Mouse (Mus musculus): ENCODE measurements at regions not wholly inside any gene's neighbourhood (a gene's known extent, or its start where the extent isn't known, plus 50 kb on each side); places are given as distances from the start of the nearest gene placed in this dataset.
A peak's percentile ranks its signal among the peaks of the same experiment; 100 is the strongest.

- no peaks in the 10 kb centered on the region for H3K27me3 ChIP-seq (replicated peaks; ENCODE audit: control insufficient read depth, insufficient read depth, low read length)
- no peak overlapping the region for H3K9ac ChIP-seq (ENCODE audit: low read depth, low read length)
- ATAC-seq = no peak
- H3K4me1 ChIP-seq (ENCODE audit: control insufficient read depth, insufficient read depth, low read length) = no peaks in the 10 kb centered on the region
- H3K36me3 ChIP-seq (ENCODE audit: control insufficient read depth, insufficient read depth, low read length) = no peaks in the 10 kb centered on the region
- no peaks in the 10 kb centered on the region for H3K9me3 ChIP-seq (ENCODE audit: control insufficient read depth, low read length)
- H3K27ac ChIP-seq (ENCODE audit: low read length) = no peak overlapping the region
- WGBS = 74% methylated on average over 3 of the region's 3 CpGs
- no peak overlapping the region for H3K4me2 ChIP-seq (ENCODE audit: low read depth, low read length)
- H3K4me3 ChIP-seq (ENCODE audit: low read length) = no peak overlapping the region
Measured at GRCm38 (mm10) chr16:5629996-5630395, 255.2 kb upstream of the Rbfox1 start.

GRCm38 (mm10) chr16:5627910-5628309 is 257.2 kb upstream of the Rbfox1 start:
- H3K27ac ChIP-seq (ENCODE audit: low read length) = no peak overlapping the region
- no peaks in the 10 kb centered on the region for H3K27me3 ChIP-seq (replicated peaks; ENCODE audit: control insufficient read depth, insufficient read depth, low read length)
- no peaks in the 10 kb centered on the region for H3K36me3 ChIP-seq (ENCODE audit: control insufficient read depth, insufficient read depth, low read length)
- ATAC-seq = no peak
- H3K4me1 ChIP-seq (ENCODE audit: control insufficient read depth, insufficient read depth, low read length) = no peaks in the 10 kb centered on the region
- H3K4me3 ChIP-seq (ENCODE audit: low read length) = no peak overlapping the region
- 56% methylated on average over 4 of the region's 4 CpGs for WGBS
- H3K9me3 ChIP-seq (ENCODE audit: control insufficient read depth, low read length) = no peaks in the 10 kb centered on the region
- no peak overlapping the region for H3K9ac ChIP-seq (ENCODE audit: low read depth, low read length)
- H3K4me2 ChIP-seq (ENCODE audit: low read depth, low read length) = no peak overlapping the region

DNA sequence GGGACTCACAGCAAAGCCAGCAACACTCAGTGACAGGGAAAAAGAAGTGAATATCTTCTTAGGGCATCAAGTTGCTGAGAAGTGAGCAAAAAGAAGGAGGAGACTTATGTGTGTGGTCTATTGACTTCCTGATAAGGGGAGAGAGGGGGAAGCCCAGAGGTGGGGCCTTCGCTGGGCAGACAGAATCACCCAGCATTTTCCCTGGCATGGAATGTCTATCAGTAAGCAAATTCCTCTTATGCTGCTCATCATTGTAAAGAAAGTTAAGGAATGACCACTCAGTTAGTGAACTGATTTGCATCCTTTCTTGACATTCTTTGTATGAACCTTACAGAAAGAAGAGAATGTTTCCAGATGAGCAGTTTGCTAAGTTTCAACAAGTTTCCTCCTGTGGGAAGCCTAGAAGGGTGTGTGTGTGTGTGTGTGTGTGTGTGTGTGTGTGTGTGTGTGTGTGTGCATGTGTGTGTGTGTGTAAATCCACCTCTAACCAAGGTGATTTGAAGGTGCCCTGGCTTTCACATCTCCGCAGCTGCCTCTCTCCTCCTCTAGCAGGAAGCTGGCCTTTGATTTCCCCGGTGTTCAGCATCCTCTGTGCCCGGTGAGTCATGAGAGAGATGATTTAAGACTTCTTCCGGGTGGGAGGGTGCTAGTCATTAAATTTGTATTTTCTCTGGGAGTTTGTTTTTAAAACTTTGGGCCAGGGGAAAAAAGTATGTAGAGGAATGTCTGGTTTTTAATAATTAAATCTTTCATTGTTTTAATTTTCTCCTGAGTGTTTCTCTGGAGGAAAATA is 257.8 kb upstream of the Rbfox1 start:
- H3K27me3 ChIP-seq (replicated peaks; ENCODE audit: control insufficient read depth, insufficient read depth, low read length) = no peaks in the 10 kb centered on the region
- ATAC-seq = no peak
- no peaks in the 10 kb centered on the region for H3K9me3 ChIP-seq (ENCODE audit: control insufficient read depth, low read length)
- no peak overlapping the region for H3K9ac ChIP-seq (ENCODE audit: low read depth, low read length)
- no peaks in the 10 kb centered on the region for H3K36me3 ChIP-seq (ENCODE audit: control insufficient read depth, insufficient read depth, low read length)
- H3K4me1 ChIP-seq (ENCODE audit: control insufficient read depth, insufficient read depth, low read length) = no peaks in the 10 kb centered on the region
- H3K4me3 ChIP-seq (ENCODE audit: low read length) = no peak overlapping the region
- H3K27ac ChIP-seq (ENCODE audit: low read length) = no peak overlapping the region
- no peak overlapping the region for H3K4me2 ChIP-seq (ENCODE audit: low read depth, low read length)
- WGBS = 35% methylated on average over 5 of the region's 5 CpGs

DNA sequence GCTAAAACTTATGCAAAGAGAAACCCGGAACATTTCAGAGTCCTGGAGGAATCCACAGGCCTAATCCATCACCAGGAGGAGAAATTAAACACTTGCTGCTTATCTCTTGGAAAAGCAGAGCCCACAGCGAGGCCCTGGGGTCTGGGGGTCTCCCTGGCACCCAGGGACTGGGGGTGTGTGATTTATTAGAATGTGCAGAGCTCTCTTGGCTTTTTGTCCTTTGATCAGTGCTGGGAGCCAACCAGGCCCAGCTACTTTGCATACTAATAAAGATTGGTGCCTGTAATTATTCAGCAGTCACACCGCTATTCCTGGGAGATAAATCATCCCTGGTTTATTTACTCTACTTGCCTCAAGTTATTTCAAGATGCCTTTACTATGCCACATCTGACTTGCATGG is 260.0 kb upstream of the Rbfox1 start:
- H3K9ac ChIP-seq (ENCODE audit: low read depth, low read length) = no peak overlapping the region
- WGBS = 36% methylated on average over 3 of the region's 3 CpGs
- no peak overlapping the region for H3K4me2 ChIP-seq (ENCODE audit: low read depth, low read length)
- no peaks in the 10 kb centered on the region for H3K36me3 ChIP-seq (ENCODE audit: control insufficient read depth, insufficient read depth, low read length)
- no peaks in the 10 kb centered on the region for H3K27me3 ChIP-seq (replicated peaks; ENCODE audit: control insufficient read depth, insufficient read depth, low read length)
- H3K27ac ChIP-seq (ENCODE audit: low read length) = no peak overlapping the region
- no peaks in the 10 kb centered on the region for H3K4me1 ChIP-seq (ENCODE audit: control insufficient read depth, insufficient read depth, low read length)
- no peak for ATAC-seq
- H3K9me3 ChIP-seq (ENCODE audit: control insufficient read depth, low read length) = no peaks in the 10 kb centered on the region
- H3K4me3 ChIP-seq (ENCODE audit: low read length) = no peak overlapping the region

GRCm38 (mm10) chr16:5620566-5620965 is 264.6 kb upstream of the Rbfox1 start:
- H3K36me3 ChIP-seq (ENCODE audit: control insufficient read depth, insufficient read depth, low read length) = no peaks in the 10 kb centered on the region
- no peak for ATAC-seq
- no peaks in the 10 kb centered on the region for H3K9me3 ChIP-seq (ENCODE audit: control insufficient read depth, low read length)
- no peak overlapping the region for H3K27ac ChIP-seq (ENCODE audit: low read length)
- no peak overlapping the region for H3K9ac ChIP-seq (ENCODE audit: low read depth, low read length)
- no peak overlapping the region for H3K4me3 ChIP-seq (ENCODE audit: low read length)
- 92% methylated on average over 3 of the region's 3 CpGs for WGBS
- no peaks in the 10 kb centered on the region for H3K27me3 ChIP-seq (replicated peaks; ENCODE audit: control insufficient read depth, insufficient read depth, low read length)
- no peak overlapping the region for H3K4me2 ChIP-seq (ENCODE audit: low read depth, low read length)
- H3K4me1 ChIP-seq (ENCODE audit: control insufficient read depth, insufficient read depth, low read length) = no peaks in the 10 kb centered on the region

- Histone ChIP-seq H3K9me3 (ENCODE audit: control insufficient read depth, low read length) (no peaks in the 10 kb centered on the region), H3K27ac (ENCODE audit: low read length) (no peak overlapping the region), H3K4me2 (ENCODE audit: low read depth, low read length) (0 out of 2 replicates have a peak overlapping the region, but pooled peaks have one; percentile 1), H3K36me3 (ENCODE audit: control insufficient read depth, insufficient read depth, low read length) (no peaks in the 10 kb centered on the region), H3K4me1 (ENCODE audit: control insufficient read depth, insufficient read depth, low read length) (no peaks in the 10 kb centered on the region), H3K9ac (ENCODE audit: low read depth, low read length) (no peak overlapping the region), H3K4me3 (ENCODE audit: low read length) (no peak overlapping the region), H3K27me3 (replicated peaks; ENCODE audit: control insufficient read depth, insufficient read depth, low read length) (no peaks in the 10 kb centered on the region)
- no peak for ATAC-seq
- WGBS = 61% methylated on average over 5 of the region's 5 CpGs
Measured at GRCm38 (mm10) chr16:5616356-5616755, 268.8 kb upstream of the Rbfox1 start.

GRCm38 (mm10) chr16:5595359-5595758 is 289.8 kb upstream of the Rbfox1 start:
- no peaks in the 10 kb centered on the region for H3K27me3 ChIP-seq (replicated peaks; ENCODE audit: control insufficient read depth, insufficient read depth, low read length)
- H3K9ac ChIP-seq (ENCODE audit: low read depth, low read length) = no peak overlapping the region
- no peaks in the 10 kb centered on the region for H3K9me3 ChIP-seq (ENCODE audit: control insufficient read depth, low read length)
- 73% methylated on average over 6 of the region's 6 CpGs for WGBS
- no peak overlapping the region for H3K27ac ChIP-seq (ENCODE audit: low read length)
- no peaks in the 10 kb centered on the region for H3K4me1 ChIP-seq (ENCODE audit: control insufficient read depth, insufficient read depth, low read length)
- H3K36me3 ChIP-seq (ENCODE audit: control insufficient read depth, insufficient read depth, low read length) = no peaks in the 10 kb centered on the region
- no peak for ATAC-seq
- no peak overlapping the region for H3K4me3 ChIP-seq (ENCODE audit: low read length)
- H3K4me2 ChIP-seq (ENCODE audit: low read depth, low read length) = no peak overlapping the region

DNA sequence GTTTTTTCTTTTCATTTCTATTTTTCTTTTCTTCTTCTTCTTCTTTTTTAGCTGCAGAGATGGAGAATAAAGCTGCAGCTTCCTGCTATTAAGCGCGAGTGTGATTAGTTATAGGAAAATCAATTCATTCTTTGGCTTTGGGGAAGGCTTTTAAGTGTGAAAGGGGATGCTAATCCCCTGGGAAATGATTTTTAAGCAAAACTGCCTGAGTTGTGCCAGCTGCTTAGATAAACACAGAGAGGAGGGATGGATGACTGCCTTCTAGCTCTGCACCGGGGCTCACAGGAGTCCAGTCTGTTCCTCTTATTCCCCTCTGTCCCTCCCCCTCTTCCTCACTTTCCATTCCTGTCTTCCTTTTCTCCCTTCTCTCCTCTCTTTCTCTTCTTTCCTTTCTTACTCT is 306.8 kb upstream of the Rbfox1 start:
- no peaks in the 10 kb centered on the region for H3K36me3 ChIP-seq (ENCODE audit: control insufficient read depth, insufficient read depth, low read length)
- WGBS = 40% methylated on average over 3 of the region's 3 CpGs

GRCm38 (mm10) chr16:5572780-5573179 is 312.4 kb upstream of the Rbfox1 start:
- Histone ChIP-seq H3K9ac (ENCODE audit: low read depth, low read length) (no peak overlapping the region), H3K4me2 (ENCODE audit: low read depth, low read length) (no peak overlapping the region), H3K36me3 (ENCODE audit: control insufficient read depth, insufficient read depth, low read length) (no peaks in the 10 kb centered on the region), H3K4me3 (ENCODE audit: low read length) (no peak overlapping the region), H3K27me3 (replicated peaks; ENCODE audit: control insufficient read depth, insufficient read depth, low read length) (no peaks in the 10 kb centered on the region), H3K4me1 (ENCODE audit: control insufficient read depth, insufficient read depth, low read length) (peaks cover 6% of the 10 kb centered on the region; the same call in 1 of the 2 replicates), H3K27ac (ENCODE audit: low read length) (no peak overlapping the region), H3K9me3 (ENCODE audit: control insufficient read depth, low read length) (no peaks in the 10 kb centered on the region)
- no peak for ATAC-seq

More for the DNA sequence above, 306.8 kb upstream of the Rbfox1 start:
- H3K4me2 ChIP-seq (ENCODE audit: low read depth, low read length) = no peak overlapping the region
- no peaks in the 10 kb centered on the region for H3K4me1 ChIP-seq (ENCODE audit: control insufficient read depth, insufficient read depth, low read length)
- no peaks in the 10 kb centered on the region for H3K9me3 ChIP-seq (ENCODE audit: control insufficient read depth, low read length)
- ATAC-seq = no peak
- H3K27me3 ChIP-seq (replicated peaks; ENCODE audit: control insufficient read depth, insufficient read depth, low read length) = no peaks in the 10 kb centered on the region
- no peak overlapping the region for H3K9ac ChIP-seq (ENCODE audit: low read depth, low read length)
- H3K27ac ChIP-seq (ENCODE audit: low read length) = no peak overlapping the region
- no peak overlapping the region for H3K4me3 ChIP-seq (ENCODE audit: low read length)

DNA sequence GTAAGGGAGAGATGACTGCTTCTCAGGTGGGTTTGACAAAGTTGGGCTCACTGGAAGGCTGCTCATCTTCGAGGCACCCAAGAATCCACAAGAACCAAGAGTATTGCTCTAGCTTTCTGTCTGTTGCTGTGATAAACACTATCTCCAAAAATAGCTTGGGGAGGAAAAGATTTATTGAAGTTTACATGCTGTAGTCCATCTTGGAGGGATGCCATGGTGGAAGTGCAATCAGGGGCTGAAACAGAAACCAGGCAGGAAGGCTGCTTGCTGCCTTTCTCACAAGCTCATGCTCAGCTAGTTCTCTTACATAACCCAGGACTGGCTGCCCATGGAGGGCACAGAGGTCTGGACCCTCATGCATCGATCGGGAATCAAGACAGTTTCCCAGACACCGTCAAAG is 314.5 kb upstream of the Rbfox1 start:
- Histone ChIP-seq H3K4me3 (ENCODE audit: low read length) (no peak overlapping the region), H3K27ac (ENCODE audit: low read length) (peak overlapping the region; percentile 12), H3K27me3 (replicated peaks; ENCODE audit: control insufficient read depth, insufficient read depth, low read length) (no peaks in the 10 kb centered on the region), H3K4me1 (ENCODE audit: control insufficient read depth, insufficient read depth, low read length) (peaks cover 6% of the 10 kb centered on the region; the same call in 1 of the 2 replicates), H3K9me3 (ENCODE audit: control insufficient read depth, low read length) (no peaks in the 10 kb centered on the region), H3K36me3 (ENCODE audit: control insufficient read depth, insufficient read depth, low read length) (no peaks in the 10 kb centered on the region), H3K9ac (ENCODE audit: low read depth, low read length) (no peak overlapping the region), H3K4me2 (ENCODE audit: low read depth, low read length) (no peak overlapping the region)
- WGBS = 57% methylated on average over 4 of the region's 4 CpGs
- ATAC-seq = peak; percentile 70

Data from intestine, embryonic 16.5 days (tissue).